Mouse (Mus musculus) erythroblast, embryonic 14.5 days (primary cell): Measurements from ENCODE around the gene Olfr1020.

Experiments
- GATA1 ChIP-seq: IDR thresholded peaks from 2 replicates; pipeline ENCODE4 v1.6.1; 2012; ENCODE audit warnings: low read length, inconsistent platforms, mixed read lengths
- TAL1 ChIP-seq: IDR thresholded peaks from 3 replicates; pipeline ENCODE4 v1.6.1; 2012; ENCODE audit warnings: low read length, inconsistent platforms, mixed read lengths

GRCm38 (mm10) chr2:85846730-85847129 is at the start of gene Olfr1020:
- no peak for TF ChIP-seq GATA1
- no peak for TF ChIP-seq TAL1
